Comparison of ENCODE assay signal across 11 mouse cellular contexts in the genomic region with DNA sequence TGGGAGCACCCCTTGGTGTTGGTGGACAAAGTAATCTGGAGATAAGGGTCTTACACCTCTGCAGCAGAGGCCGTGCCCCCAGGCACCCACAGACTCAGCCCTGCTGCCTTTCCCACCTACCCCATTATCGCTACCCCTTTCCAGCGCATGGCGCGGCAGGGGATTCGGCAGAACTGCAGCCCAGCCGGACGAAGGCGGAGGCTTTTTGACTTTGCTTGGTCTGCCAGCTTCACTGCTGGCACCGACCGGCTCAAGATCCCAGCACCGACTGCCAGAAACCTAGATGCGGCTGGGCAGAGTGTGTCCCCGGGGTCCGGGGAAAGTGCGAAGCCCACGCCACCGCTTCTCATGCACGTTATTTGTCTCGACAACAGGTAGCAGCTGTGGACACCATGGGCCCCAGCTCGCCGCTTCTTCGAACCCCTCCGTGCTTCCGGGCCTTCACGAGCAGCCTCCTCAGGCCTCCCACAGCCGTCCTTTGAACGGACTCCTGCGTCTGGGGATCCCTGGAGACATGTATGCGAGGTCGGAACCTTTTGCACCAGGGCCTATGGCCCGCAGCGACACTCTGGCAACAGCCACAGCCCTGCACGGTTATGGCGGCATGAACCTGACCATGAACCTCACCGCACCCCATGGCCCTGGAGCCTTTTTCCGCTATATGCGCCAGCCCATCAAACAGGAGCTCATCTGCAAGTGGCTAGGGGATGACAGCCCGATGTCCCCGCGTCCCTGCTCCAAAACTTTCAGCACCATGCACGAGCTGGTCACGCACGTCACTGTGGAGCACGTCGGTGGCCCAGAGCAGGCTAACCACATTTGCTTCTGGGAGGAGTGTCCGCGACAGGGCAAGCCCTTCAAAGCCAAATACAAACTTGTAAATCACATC. TPM values are rescaled to one million over a fixed set of nuclear protein-coding genes. Genes with fewer than 3 reads are reported as not detected.
A peak's percentile ranks its signal among the peaks of the same experiment; 100 is the strongest.
DNase-seq lines count a peak whose midpoint lies in the region; ATAC-seq lines count a peak whose summit lies in the region.
"Had no signal": no experiment of that assay in that cellular context is flagged by ENCODE, and none has a peak within 500 bp of the region (broad histone marks: within the 10 kb centered on the region; RNA-seq: fewer than 3 reads in every experiment).

No protein-coding gene starts in this region.

- WGBS in heart, embryonic 15.5 days = under 1% methylated on average over 48 of the region's 48 CpGs
- under 1% methylated on average over 48 of the region's 48 CpGs for WGBS in hindbrain, embryonic 12.5 days
- WGBS in neural tube, embryonic 11.5 days = under 1% methylated on average over 48 of the region's 48 CpGs

- no peak for DNase-seq in heart, postnatal 10 days
- peak; percentile 82 to 88 for DNase-seq in cerebellum, postnatal 25 days
- DNase-seq in neural tube, embryonic 11.5 days (ENCODE audit: low spot score) = peak; percentile 69
- DNase-seq in frontal cortex, postnatal 36 days (ENCODE audit: low spot score in 2 of 2) = no peak
- DNase-seq in kidney, adult 8-10 months = no peak
- no peak for DNase-seq in B cell, adult 2 months
- DNase-seq: thymus, adult 18-20 months had no signal

- no peaks in the 10 kb centered on the region for H3K36me3 ChIP-seq in heart, embryonic 15.5 days
- no peaks in the 10 kb centered on the region for H3K36me3 ChIP-seq in hindbrain, embryonic 12.5 days
- H3K36me3 ChIP-seq in neural tube, embryonic 11.5 days (ENCODE audit: control insufficient read depth, insufficient read depth, low read length) = no peaks in the 10 kb centered on the region

- no peak for ATAC-seq in heart, embryonic 15.5 days (replicated peaks; ENCODE audit: insufficient number of reproducible peaks, insufficient read depth, low FRiP score, low read depth)
- peak; percentile 30; the same call in 1 of the 2 replicates for ATAC-seq in hindbrain, embryonic 12.5 days (ENCODE audit: low FRiP score)
- peak; percentile 32 for ATAC-seq in neural tube, embryonic 11.5 days (ENCODE audit: insufficient read depth, low FRiP score, low TSS enrichment)

- no peak overlapping the region for H3K9ac ChIP-seq in heart, embryonic 15.5 days
- H3K9ac ChIP-seq in hindbrain, embryonic 12.5 days = peak overlapping the region; percentile 82
- H3K9ac ChIP-seq in neural tube, embryonic 11.5 days (ENCODE audit: low read length) = peak overlapping the region; percentile 95

- H3K9me3 ChIP-seq in heart, embryonic 15.5 days (replicated peaks) = no peaks in the 10 kb centered on the region
- no peaks in the 10 kb centered on the region for H3K9me3 ChIP-seq in hindbrain, embryonic 12.5 days (replicated peaks)
- no peaks in the 10 kb centered on the region for H3K9me3 ChIP-seq in neural tube, embryonic 11.5 days (ENCODE audit: control insufficient read depth, low read length)

- intact Hi-C loops in heart, postnatal 10 days (cut with DNase I) = no loop called here

- H3K4me1 ChIP-seq in heart, embryonic 15.5 days (replicated peaks) = peaks cover 19% of the 10 kb centered on the region
- peaks cover 11% of the 10 kb centered on the region; the same call in 1 of the 2 replicates for H3K4me1 ChIP-seq in hindbrain, embryonic 12.5 days
- 0 out of 2 replicates have a peak, but pooled peaks cover 3% of the 10 kb centered on the region for H3K4me1 ChIP-seq in neural tube, embryonic 11.5 days (ENCODE audit: control insufficient read depth, insufficient read depth, low read length)

- H3K4me2 ChIP-seq in heart, embryonic 15.5 days = no peak overlapping the region
- H3K4me2 ChIP-seq in hindbrain, embryonic 12.5 days (replicated peaks) = peak overlapping the region; percentile 79
- H3K4me2 ChIP-seq in neural tube, embryonic 11.5 days (ENCODE audit: low read depth) = peak overlapping the region; percentile 84

- H3K4me3 ChIP-seq in heart, embryonic 15.5 days = peak overlapping the region; percentile 10; the same call in 1 of the 2 replicates
- H3K4me3 ChIP-seq in hindbrain, embryonic 12.5 days = peak overlapping the region; percentile 54
- peak overlapping the region; percentile 55 for H3K4me3 ChIP-seq in neural tube, embryonic 11.5 days (ENCODE audit: low read depth, low read length)

- no peak overlapping the region for H3K27ac ChIP-seq in heart, embryonic 15.5 days
- peak overlapping the region; percentile 94 for H3K27ac ChIP-seq in hindbrain, embryonic 12.5 days
- H3K27ac ChIP-seq in neural tube, embryonic 11.5 days (ENCODE audit: low read depth, low read length) = peak overlapping the region; percentile 93

- H3K27me3 ChIP-seq in heart, embryonic 15.5 days = peaks cover 99% of the 10 kb centered on the region
- peaks cover 93% of the 10 kb centered on the region for H3K27me3 ChIP-seq in hindbrain, embryonic 12.5 days
- peaks cover 87% of the 10 kb centered on the region for H3K27me3 ChIP-seq in neural tube, embryonic 11.5 days (ENCODE audit: control insufficient read depth, insufficient read depth, low read length)

RNA-seq across cellular contexts. Expression of gene Zic1, which starts 13.0 kb away (rescaled TPM):
- polyA plus RNA-seq in heart, embryonic 15.5 days (2015; fragmentation: Nextera tagmentation; extraction: Ambion mirVana) = 0.11 and 0.13 TPM in 2 replicates
- total RNA-seq in heart, postnatal 10 days (2021) = under 1 TPM; 0.10 to 0.12 TPM
- polyA plus RNA-seq in hindbrain, embryonic 12.5 days (2016; fragmentation: Nextera tagmentation; extraction: Ambion mirVana) = 17.0 and 17.9 TPM in 2 replicates
- polyA plus RNA-seq in neural tube, embryonic 11.5 days (2014; fragmentation: Nextera tagmentation; extraction: Ambion mirVana) = 17.3 and 17.9 TPM in 2 replicates
- total RNA-seq: liver, adult 2 months had no signal
- polyA plus RNA-seq: gonadal fat pad, adult 2 months; liver, adult 2 months had no signal

RNA-seq across cellular contexts. Expression of gene Zic4, which starts 16.4 kb away (rescaled TPM):
- polyA plus RNA-seq in heart, embryonic 15.5 days (2015; fragmentation: Nextera tagmentation; extraction: Ambion mirVana) = 0.10 TPM in 1 of 2 replicates, not detected in the other
- not detected for total RNA-seq in heart, postnatal 10 days (2021)
- polyA plus RNA-seq in hindbrain, embryonic 12.5 days (2016; fragmentation: Nextera tagmentation; extraction: Ambion mirVana) = 54.0 and 55.0 TPM in 2 replicates
- 52.2 and 58.1 TPM in 2 replicates for polyA plus RNA-seq in neural tube, embryonic 11.5 days (2014; fragmentation: Nextera tagmentation; extraction: Ambion mirVana)
- total RNA-seq: liver, adult 2 months had no signal
- polyA plus RNA-seq: gonadal fat pad, adult 2 months; liver, adult 2 months had no signal

Comparison
In these comparisons a context has a peak if more than half of its experiments do, and no peak if none do; other contexts are left out.
1. DNase-seq: peak in cerebellum, postnatal 25 days (2 of 2) and neural tube, embryonic 11.5 days (single experiment); none in heart, postnatal 10 days (0 of 2), frontal cortex, postnatal 36 days (0 of 2), kidney, adult 8-10 months (0 of 2) and B cell, adult 2 months (0 of 2).
2. RNA of gene Zic1, which starts 13.0 kb away (polyA plus RNA-seq): 17.3 to 17.9 TPM in neural tube, embryonic 11.5 days and 17.0 to 17.9 TPM in hindbrain, embryonic 12.5 days; 0.11 to 0.13 TPM in heart, embryonic 15.5 days; every median in the first group is over 10 times any median in the second.
3. RNA of gene Zic4, which starts 16.4 kb away (polyA plus RNA-seq): 52.2 to 58.1 TPM in neural tube, embryonic 11.5 days and 54.0 to 55.0 TPM in hindbrain, embryonic 12.5 days; 0.10 TPM in heart, embryonic 15.5 days; every median in the first group is over 10 times any median in the second.
4. Peak in every context shown above with its lines, with median percentiles within 50 percentile points of each other: H3K4me3 ChIP-seq.